Mouse (Mus musculus) lung, adult 18-20 months (tissue): ENCODE data around the gene Calhm3.

Source experiments
- DNase-seq, 2 experiments: peaks; one replicate each; pipeline ENCODE4 v3.0.0; 2022; ENCODE audit warnings: mixed read lengths in 2 of 2

The Calhm3 gene

GRCm38 (mm10) chr19:47118634-47119033, 38.9 kb downstream of the Calhm3 start:
- DNase-seq: no peak

GRCm38 (mm10) chr19:47104641-47105271, 52.8 kb downstream of the Calhm3 start:
- DNase-seq: no peak
